In genomic region chr17:21635758-21636157, GRCm38 (mm10) we compare ENCODE assay signal across 2 mouse cellular contexts. TPM values are rescaled to one million over a fixed set of nuclear protein-coding genes. Genes with fewer than 3 reads are reported as not detected.
"Had no signal": no experiment of that assay in that cellular context is flagged by ENCODE, and none has a peak within 500 bp of the region (broad histone marks: within the 10 kb centered on the region; RNA-seq: fewer than 3 reads in every experiment).

No protein-coding gene starts in this region.

RNA-seq across cellular contexts. Expression of gene Gm10226, which starts 55.9 kb away (rescaled TPM):
- polyA plus RNA-seq: kidney, adult 2 months; large intestine, adult 2 months had no signal
